Mouse (Mus musculus) frontal cortex, adult 2 months (tissue): ENCODE measurements around the gene Cdk14. TPM values are rescaled to one million over a fixed set of nuclear protein-coding genes. Genes with fewer than 3 reads are reported as not detected.

ENCODE experiments used
- DNase-seq, 2 experiments: peaks; one replicate each; pipeline ENCODE4 v3.0.0; 2022; ENCODE audit warnings: low spot score in 1 of 2; ENCODE audit errors: extremely low spot score in 1 of 2
- polyA plus RNA-seq: library from polyadenylated mRNA; depleted of rRNA; stranded (reverse); fragments of >200 nt; gene quantifications from 2 replicates; pipeline ENCODE4 v1.2.3, GENCODE M21; 2012

Gene Cdk14
- polyA plus RNA-seq, 1 experiment, result 113 TPM

- DNase-seq, result no peak
These were observed 595.9 kb downstream of the Cdk14 start for GRCm38 (mm10) chr5:4824171-4824570.

GRCm38 (mm10) chr5:4822041-4822440 is 598.1 kb downstream of the Cdk14 start:
- DNase-seq, result no peak

GRCm38 (mm10) chr5:4821368-4821771 is 598.7 kb downstream of the Cdk14 start:
- no peak for DNase-seq

- DNase-seq, result no peak
These were observed 603.1 kb downstream of the Cdk14 start for GRCm38 (mm10) chr5:4816981-4817380.

GRCm38 (mm10) chr5:4814465-4815204 is 605.5 kb downstream of the Cdk14 start:
- no peak for DNase-seq

- no peak for DNase-seq
These were observed 606.8 kb downstream of the Cdk14 start for GRCm38 (mm10) chr5:4813357-4813756.

- DNase-seq, result no peak
These were observed 607.9 kb downstream of the Cdk14 start for GRCm38 (mm10) chr5:4812036-4812729.

GRCm38 (mm10) chr5:4805228-4805627 is 614.9 kb downstream of the Cdk14 start:
- DNase-seq, result no peak

- DNase-seq, result peak in 1 of 2 experiments; percentile 13
These were observed 616.4 kb downstream of the Cdk14 start for GRCm38 (mm10) chr5:4803708-4804107.

GRCm38 (mm10) chr5:4801971-4802370 is 618.1 kb downstream of the Cdk14 start:
- no peak for DNase-seq

- no peak for DNase-seq
These were observed 618.8 kb downstream of the Cdk14 start for GRCm38 (mm10) chr5:4801096-4801850.

GRCm38 (mm10) chr5:4791219-4791618 is 628.9 kb downstream of the Cdk14 start:
- no peak for DNase-seq

GRCm38 (mm10) chr5:4790265-4790664 is 629.8 kb downstream of the Cdk14 start:
- DNase-seq, result no peak

GRCm38 (mm10) chr5:4788484-4788883 is 631.6 kb downstream of the Cdk14 start:
- no peak for DNase-seq

- no peak for DNase-seq
These were observed 633.3 kb downstream of the Cdk14 start for GRCm38 (mm10) chr5:4786816-4787215.

GRCm38 (mm10) chr5:4778274-4778673 is 641.8 kb downstream of the Cdk14 start:
- no peak for DNase-seq

- no peak for DNase-seq
These were observed 643.6 kb downstream of the Cdk14 start for GRCm38 (mm10) chr5:4776495-4776894.

- DNase-seq, result peak in 1 of 2 experiments; percentile 16
These were observed 646.9 kb downstream of the Cdk14 start for GRCm38 (mm10) chr5:4773090-4773772.

GRCm38 (mm10) chr5:4770609-4771008 is 649.5 kb downstream of the Cdk14 start:
- DNase-seq, result no peak

- DNase-seq, result no peak
These were observed 652.2 kb downstream of the Cdk14 start for GRCm38 (mm10) chr5:4767896-4768295.

- no peak for DNase-seq
These were observed 653.4 kb downstream of the Cdk14 start for GRCm38 (mm10) chr5:4766719-4767118.
